Mouse (Mus musculus): ENCODE results near the gene 4932438A13Rik. TPM values are rescaled to one million over a fixed set of nuclear protein-coding genes. Genes with fewer than 3 reads are reported as not detected.

The 4932438A13Rik gene
- 55.5 and 55.9 TPM in 2 replicates for polyA plus RNA-seq (2014; fragmentation: Nextera tagmentation; extraction: Ambion mirVana)

- H3K27ac ChIP-seq (ENCODE audit: low read depth) = peak within 1 kb of the TSS; percentile 65; the same call in 1 of the 2 replicates
- ATAC-seq (ENCODE audit: insufficient read depth) = peak; percentile 100
Observed at GRCm38 (mm10) chr3:36862721-36863275, at the start of gene 4932438A13Rik. Gene 4932438A13Rik, plus strand, starts transcription at chr3:36863104.

GRCm38 (mm10) chr3:36816633-36817032 lies 46.3 kb upstream of the 4932438A13Rik start:
- H3K36me3 ChIP-seq (ENCODE audit: insufficient read depth) = no peaks in the 10 kb centered on the region
- no peak overlapping the region for H3K4me3 ChIP-seq (ENCODE audit: low read depth, low read length)
- TF ChIP-seq CTCF (IDR thresholded peaks at IDR 0.05; ENCODE audit: low read depth) = no peak
- H3K27ac ChIP-seq (ENCODE audit: low read depth) = no peak overlapping the region
- no peaks in the 10 kb centered on the region for H3K4me1 ChIP-seq (ENCODE audit: insufficient read depth)
- DNase-seq (no peak), ATAC-seq (ENCODE audit: insufficient read depth) (no peak)
- no peak overlapping the region for H3K4me2 ChIP-seq
- H3K27me3 ChIP-seq (ENCODE audit: insufficient read depth, low read length) = no peaks in the 10 kb centered on the region
- WGBS = 82% methylated on average over 5 of the region's 5 CpGs
- no peak overlapping the region for H3K9ac ChIP-seq
- no peaks in the 10 kb centered on the region for H3K9me3 ChIP-seq (ENCODE audit: low read depth, low read length)

More at GRCm38 (mm10) chr3:36862721-36863275, at the start of gene 4932438A13Rik:
- peak within 1 kb of the TSS; percentile 74 for H3K4me2 ChIP-seq
- H3K4me3 ChIP-seq (ENCODE audit: low read depth, low read length) = peak within 1 kb of the TSS; percentile 76
- TF ChIP-seq CTCF (IDR thresholded peaks at IDR 0.05; ENCODE audit: low read depth) = no peak
- no peaks in the 10 kb centered on the region for H3K9me3 ChIP-seq (ENCODE audit: low read depth, low read length)
- H3K9ac ChIP-seq = peak within 1 kb of the TSS; percentile 85
- H3K27me3 ChIP-seq (ENCODE audit: insufficient read depth, low read length) = no peaks in the 10 kb centered on the region
- peaks cover 19% of the 10 kb centered on the region for H3K36me3 ChIP-seq (ENCODE audit: insufficient read depth)
- H3K4me1 ChIP-seq (ENCODE audit: insufficient read depth) = peaks cover 4% of the 10 kb centered on the region; the same call in 1 of the 2 replicates
- WGBS = 1% methylated on average over 38 of the region's 38 CpGs
- peak; percentile 99 for DNase-seq

GRCm38 (mm10) chr3:36819402-36819801 lies 43.5 kb upstream of the 4932438A13Rik start:
- Histone ChIP-seq H3K27ac (ENCODE audit: low read depth) (no peak overlapping the region), H3K9ac (no peak overlapping the region)
- ATAC-seq (ENCODE audit: insufficient read depth) = no peak

GRCm38 (mm10) chr3:36821037-36821436 lies 41.9 kb upstream of the 4932438A13Rik start:
- Histone ChIP-seq H3K36me3 (ENCODE audit: insufficient read depth) (no peaks in the 10 kb centered on the region), H3K4me3 (ENCODE audit: low read depth, low read length) (no peak overlapping the region), H3K27me3 (ENCODE audit: insufficient read depth, low read length) (no peaks in the 10 kb centered on the region), H3K9me3 (ENCODE audit: low read depth, low read length) (no peaks in the 10 kb centered on the region), H3K9ac (no peak overlapping the region), H3K4me1 (ENCODE audit: insufficient read depth) (no peaks in the 10 kb centered on the region), H3K27ac (ENCODE audit: low read depth) (no peak overlapping the region), H3K4me2 (no peak overlapping the region)
- no peak for DNase-seq
- 82% methylated on average over 9 of the region's 9 CpGs for WGBS
- no peak for TF ChIP-seq CTCF (IDR thresholded peaks at IDR 0.05; ENCODE audit: low read depth)
- no peak for ATAC-seq (ENCODE audit: insufficient read depth)

More at GRCm38 (mm10) chr3:36819402-36819801, 43.5 kb upstream of the 4932438A13Rik start:
- Histone ChIP-seq H3K9me3 (ENCODE audit: low read depth, low read length) (no peaks in the 10 kb centered on the region), H3K4me3 (ENCODE audit: low read depth, low read length) (no peak overlapping the region), H3K36me3 (ENCODE audit: insufficient read depth) (no peaks in the 10 kb centered on the region), H3K27me3 (ENCODE audit: insufficient read depth, low read length) (no peaks in the 10 kb centered on the region), H3K4me2 (no peak overlapping the region), H3K4me1 (ENCODE audit: insufficient read depth) (no peaks in the 10 kb centered on the region)
- DNase-seq = peak; percentile 28
- TF ChIP-seq CTCF (IDR thresholded peaks at IDR 0.05; ENCODE audit: low read depth) = no peak
- 38% methylated on average over 7 of the region's 7 CpGs for WGBS

GRCm38 (mm10) chr3:36825098-36825497 lies 37.8 kb upstream of the 4932438A13Rik start:
- Histone ChIP-seq H3K36me3 (ENCODE audit: insufficient read depth) (no peaks in the 10 kb centered on the region), H3K27ac (ENCODE audit: low read depth) (no peak overlapping the region), H3K4me2 (no peak overlapping the region), H3K9ac (no peak overlapping the region), H3K9me3 (ENCODE audit: low read depth, low read length) (no peaks in the 10 kb centered on the region), H3K4me1 (ENCODE audit: insufficient read depth) (no peaks in the 10 kb centered on the region), H3K4me3 (ENCODE audit: low read depth, low read length) (no peak overlapping the region), H3K27me3 (ENCODE audit: insufficient read depth, low read length) (no peaks in the 10 kb centered on the region)
- ATAC-seq (ENCODE audit: insufficient read depth) (no peak), DNase-seq (no peak)
- WGBS = 59% methylated on average over 1 of the region's 1 CpGs
- no peak for TF ChIP-seq CTCF (IDR thresholded peaks at IDR 0.05; ENCODE audit: low read depth)

- Histone ChIP-seq H3K27ac (ENCODE audit: low read depth) (no peak overlapping the region), H3K9me3 (ENCODE audit: low read depth, low read length) (no peaks in the 10 kb centered on the region), H3K9ac (no peak overlapping the region), H3K4me2 (no peak overlapping the region), H3K4me1 (ENCODE audit: insufficient read depth) (no peaks in the 10 kb centered on the region), H3K36me3 (ENCODE audit: insufficient read depth) (no peaks in the 10 kb centered on the region), H3K27me3 (ENCODE audit: insufficient read depth, low read length) (no peaks in the 10 kb centered on the region), H3K4me3 (ENCODE audit: low read depth, low read length) (no peak overlapping the region)
- ATAC-seq (ENCODE audit: insufficient read depth) = no peak
- TF ChIP-seq CTCF (IDR thresholded peaks at IDR 0.05; ENCODE audit: low read depth) = no peak
- 66% methylated on average over 4 of the region's 4 CpGs for WGBS
- DNase-seq = no peak
Observed at GRCm38 (mm10) chr3:36825554-36825953, 37.4 kb upstream of the 4932438A13Rik start.

GRCm38 (mm10) chr3:36827274-36828025 lies 35.5 kb upstream of the 4932438A13Rik start:
- 53% methylated on average over 8 of the region's 8 CpGs for WGBS
- H3K27ac ChIP-seq (ENCODE audit: low read depth) = no peak overlapping the region

More at GRCm38 (mm10) chr3:36827274-36828025, 35.5 kb upstream of the 4932438A13Rik start:
- H3K36me3 ChIP-seq (ENCODE audit: insufficient read depth) = no peaks in the 10 kb centered on the region
- no peak for TF ChIP-seq CTCF (IDR thresholded peaks at IDR 0.05; ENCODE audit: low read depth)
- ATAC-seq (ENCODE audit: insufficient read depth) = no peak
- no peaks in the 10 kb centered on the region for H3K9me3 ChIP-seq (ENCODE audit: low read depth, low read length)
- H3K27me3 ChIP-seq (ENCODE audit: insufficient read depth, low read length) = no peaks in the 10 kb centered on the region
- peak; percentile 13 for DNase-seq
- no peaks in the 10 kb centered on the region for H3K4me1 ChIP-seq (ENCODE audit: insufficient read depth)
- H3K4me3 ChIP-seq (ENCODE audit: low read depth, low read length) = no peak overlapping the region
- H3K4me2 ChIP-seq = no peak overlapping the region
- H3K9ac ChIP-seq = no peak overlapping the region

Data from lung, embryonic 14.5 days (tissue).